Mouse (Mus musculus): ENCODE data around the gene Kif28.
"Not testable (repeated sequence)": the region's sequence is repeated elsewhere in the genome, so short reads cannot be mapped to it uniquely, and the experiment has no call there.

Kif28 gene

DNA sequence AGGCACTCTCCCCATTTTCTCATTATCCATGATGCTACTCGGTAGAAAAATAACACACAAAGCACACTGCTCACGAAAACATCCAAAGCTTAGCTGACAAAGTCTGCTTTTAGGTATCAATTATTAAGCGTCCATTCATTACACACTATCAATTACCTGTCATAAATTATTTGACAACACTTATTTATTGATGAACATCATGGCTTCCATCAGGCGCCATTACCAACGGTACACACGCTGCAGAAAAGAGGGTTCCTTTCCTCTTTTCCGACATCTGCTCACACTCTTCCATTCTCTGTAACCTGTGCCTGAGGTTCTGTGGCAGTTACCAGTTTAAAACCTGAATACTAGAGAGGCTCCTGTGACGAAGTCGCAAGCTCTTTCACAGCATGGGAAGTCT is at the start of gene Kif28:
Gene Kif28 (minus strand): TSS at position 101 of the 400 bp plus-strand sequence.
- DNase-seq (ENCODE audit: low spot score), result no peak

DNA sequence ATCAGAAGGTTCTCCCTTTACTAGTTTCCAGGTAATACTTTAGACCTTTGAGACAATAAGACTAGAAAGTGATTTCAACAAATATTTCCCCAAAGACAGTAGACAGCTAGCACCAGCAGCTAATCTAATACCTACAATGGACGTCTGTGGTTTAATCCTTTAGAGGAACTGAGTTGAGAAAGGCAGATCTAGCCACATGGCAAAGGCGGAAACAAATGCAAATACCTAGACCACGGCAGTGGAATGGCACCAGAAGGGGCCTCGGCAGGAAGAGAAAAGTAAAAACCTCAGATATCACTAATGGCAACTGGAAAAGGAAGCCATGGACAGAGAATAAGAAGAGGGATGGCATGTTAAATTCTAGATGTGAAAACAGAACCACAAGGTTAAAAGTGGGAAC is 42.2 kb upstream of the Kif28 start:
- DNase-seq (ENCODE audit: low spot score), result no peak

DNA sequence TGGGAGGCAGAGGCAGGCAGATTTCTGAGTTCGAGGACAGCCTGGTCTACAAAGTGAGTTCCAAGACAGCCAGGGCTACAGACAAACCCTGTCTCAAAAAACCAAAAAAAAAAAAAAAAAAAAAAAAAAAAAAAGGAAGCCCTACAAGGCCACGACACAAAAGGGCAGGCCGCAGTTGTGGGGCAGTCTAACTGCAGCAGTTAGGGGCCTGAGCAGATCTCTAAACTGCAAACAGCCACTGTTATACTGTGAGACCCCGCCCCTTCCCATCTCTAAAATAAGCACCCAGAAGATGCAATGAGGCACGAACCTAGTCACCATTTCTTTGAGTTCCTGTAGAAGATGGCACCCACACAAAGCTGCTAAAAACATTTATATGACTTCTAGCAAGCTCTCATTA is 40.4 kb upstream of the Kif28 start:
- DNase-seq (ENCODE audit: low spot score), result no peak

DNA sequence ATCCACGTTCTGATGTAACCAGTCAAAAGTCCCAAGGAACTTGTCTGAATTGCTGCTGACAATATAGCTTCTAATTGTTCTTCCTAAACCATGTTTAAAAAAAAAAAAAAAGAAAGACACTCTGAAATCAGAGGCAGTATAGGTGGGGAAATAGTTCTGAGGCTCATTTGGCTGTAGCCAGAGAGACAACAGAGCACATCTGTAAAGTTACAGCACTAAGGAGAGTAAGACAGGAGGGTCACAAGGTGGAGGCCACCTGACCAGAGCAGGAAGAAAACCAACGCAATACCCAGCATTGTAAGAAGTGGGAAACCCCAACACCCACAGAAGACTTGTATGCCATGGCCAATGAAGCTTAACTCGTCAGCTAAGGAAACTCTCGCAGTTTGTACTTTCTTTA is 39.0 kb upstream of the Kif28 start:
- DNase-seq (ENCODE audit: low spot score), result no peak

DNA sequence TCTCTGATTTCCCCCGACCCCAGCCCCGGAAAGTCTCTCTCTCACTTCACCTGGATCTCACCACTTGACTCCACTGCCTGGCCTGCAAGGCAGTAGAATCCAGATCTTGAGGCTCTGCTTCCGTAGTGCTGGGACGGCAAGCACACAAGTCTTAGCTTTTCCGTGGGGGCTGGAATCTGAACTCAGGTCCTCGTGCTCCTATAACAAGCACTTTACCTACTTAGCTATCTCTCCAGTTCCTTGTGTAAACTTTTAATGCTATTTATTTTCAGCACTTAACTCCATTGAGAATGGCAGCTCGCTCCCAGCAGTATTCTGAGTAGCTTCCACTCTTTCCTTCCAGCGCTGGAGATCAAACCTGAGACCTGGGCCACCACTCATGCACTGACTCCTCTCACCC is 31.8 kb upstream of the Kif28 start:
- no peak for DNase-seq (ENCODE audit: low spot score)

DNA sequence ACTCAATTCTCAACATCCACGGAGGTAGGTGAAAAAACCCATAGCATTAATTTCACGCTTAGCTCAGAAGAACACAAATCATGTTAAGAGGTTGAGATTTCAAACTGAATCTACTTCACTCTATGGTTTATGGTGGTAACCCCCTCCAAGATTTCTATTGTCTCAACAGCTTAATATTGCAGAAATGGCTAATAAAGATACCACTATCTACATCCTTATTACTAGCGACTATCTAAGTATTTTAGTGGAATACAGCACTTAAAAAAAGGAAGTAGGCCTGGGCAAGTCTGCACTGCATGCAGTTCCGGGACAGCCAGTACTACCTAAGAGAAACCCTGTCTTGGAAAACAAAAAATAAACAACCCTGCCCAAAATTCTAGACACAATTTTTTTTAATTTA is 15.5 kb upstream of the Kif28 start:
- DNase-seq (ENCODE audit: low spot score), result no peak

DNA sequence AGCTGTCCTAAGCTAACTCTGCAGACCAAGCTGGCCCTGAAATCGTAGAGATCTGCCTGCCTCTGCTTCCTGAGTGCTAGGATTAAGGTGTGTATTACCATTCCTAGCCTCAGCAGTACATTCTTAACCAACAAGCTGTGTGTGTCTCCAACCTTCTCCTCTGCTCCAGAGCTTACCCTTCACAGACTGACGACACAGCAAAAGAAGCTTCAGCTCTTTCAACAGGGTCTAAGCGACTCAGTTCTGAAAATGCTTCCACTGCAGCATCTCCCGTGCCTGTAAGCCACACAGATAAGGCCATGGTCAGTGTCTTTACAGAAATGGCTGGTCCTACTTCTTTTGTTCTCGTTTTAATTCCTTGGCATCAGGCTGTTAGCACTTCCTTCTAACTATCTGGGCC is 15.0 kb upstream of the Kif28 start:
- no peak for DNase-seq (ENCODE audit: low spot score)

DNA sequence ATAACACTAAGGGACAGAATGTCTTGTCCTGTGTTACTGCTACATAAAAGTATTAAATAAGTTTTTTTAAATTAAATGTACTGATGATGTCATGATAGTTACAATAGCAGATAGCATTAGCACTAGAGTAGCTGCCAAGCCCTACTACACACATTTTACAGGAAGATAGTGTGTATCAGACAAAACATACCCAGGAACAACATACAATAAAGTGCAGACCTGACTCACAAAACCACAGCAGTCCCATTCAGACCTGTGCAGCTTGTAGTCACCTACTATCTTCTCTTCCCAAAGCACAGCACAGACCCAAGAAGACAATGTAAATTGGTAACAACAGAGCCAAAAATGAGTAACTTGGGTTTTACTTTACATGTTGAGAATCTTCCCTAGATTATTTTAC is 11.4 kb upstream of the Kif28 start:
- no peak for DNase-seq (ENCODE audit: low spot score)

DNA sequence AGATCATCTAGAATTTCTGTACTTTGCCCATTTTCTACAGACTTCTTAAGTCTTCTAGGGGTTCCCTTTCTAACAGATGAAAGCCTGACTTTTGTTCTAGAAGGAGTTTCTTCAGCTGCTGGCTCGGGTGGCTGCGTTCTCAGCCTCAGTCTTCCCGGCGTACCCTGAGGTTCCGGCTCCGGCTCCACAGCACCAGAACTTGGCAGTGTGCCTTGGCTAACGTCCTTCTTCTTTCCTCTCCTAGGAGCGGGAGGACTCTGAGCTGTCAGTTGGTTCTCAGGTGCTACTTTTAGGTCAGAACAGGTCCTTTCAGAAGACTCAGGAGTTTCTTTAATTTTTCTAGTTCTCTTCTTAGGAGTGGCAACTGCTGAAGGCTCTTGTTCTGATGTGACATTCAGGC is 7.9 kb upstream of the Kif28 start:
- no peak for DNase-seq (ENCODE audit: low spot score)

DNA sequence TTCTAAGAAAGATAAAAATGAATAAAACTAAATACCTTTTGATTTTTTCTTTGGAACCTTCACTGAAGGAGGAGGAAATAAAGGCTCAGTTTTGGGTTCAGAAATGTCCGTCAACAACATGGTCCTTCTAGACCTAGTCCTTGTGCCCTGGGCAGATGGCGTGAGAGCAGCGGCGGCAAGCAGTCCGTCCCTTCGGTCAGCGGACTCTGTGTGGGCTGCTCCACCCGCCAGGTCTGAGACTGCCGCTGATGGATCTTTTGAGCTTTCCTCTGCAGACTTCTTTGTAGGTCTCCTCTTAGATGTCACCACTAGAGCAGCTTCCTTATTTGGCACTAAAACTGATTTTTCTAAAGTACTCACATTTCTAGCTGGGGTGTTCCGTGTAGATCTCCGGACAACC is 7.2 kb upstream of the Kif28 start:
- no peak for DNase-seq (ENCODE audit: low spot score)

DNA sequence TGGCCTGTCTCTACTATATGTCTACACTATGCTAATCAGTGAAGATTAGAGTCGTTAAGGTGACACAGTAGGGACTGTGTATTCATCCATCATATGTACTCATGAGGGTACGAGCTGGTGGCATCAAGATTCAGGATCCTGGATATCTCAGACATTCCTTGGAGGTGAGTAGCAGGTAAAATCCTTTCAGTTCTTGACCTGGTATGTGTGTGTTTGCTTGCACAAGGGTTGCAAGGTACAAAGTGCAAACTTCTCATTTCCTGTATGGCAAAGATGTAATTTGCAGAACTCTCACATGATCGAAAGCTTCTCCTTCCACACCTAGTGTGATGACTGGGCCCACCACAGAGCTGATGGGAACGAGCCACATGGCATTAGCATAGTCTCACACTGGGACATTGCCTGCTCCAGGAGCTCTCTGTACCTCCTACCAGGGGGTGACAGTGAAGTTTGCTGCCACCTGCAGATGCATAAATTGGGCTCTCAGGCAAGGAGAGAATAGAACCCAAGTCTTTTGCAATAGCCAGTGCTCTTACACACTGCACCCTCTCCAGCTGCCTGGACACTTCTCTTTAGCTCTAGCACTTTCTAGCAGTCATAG is 1.4 kb downstream of the Kif28 start:
- no peak for DNase-seq (ENCODE audit: low spot score)

DNA sequence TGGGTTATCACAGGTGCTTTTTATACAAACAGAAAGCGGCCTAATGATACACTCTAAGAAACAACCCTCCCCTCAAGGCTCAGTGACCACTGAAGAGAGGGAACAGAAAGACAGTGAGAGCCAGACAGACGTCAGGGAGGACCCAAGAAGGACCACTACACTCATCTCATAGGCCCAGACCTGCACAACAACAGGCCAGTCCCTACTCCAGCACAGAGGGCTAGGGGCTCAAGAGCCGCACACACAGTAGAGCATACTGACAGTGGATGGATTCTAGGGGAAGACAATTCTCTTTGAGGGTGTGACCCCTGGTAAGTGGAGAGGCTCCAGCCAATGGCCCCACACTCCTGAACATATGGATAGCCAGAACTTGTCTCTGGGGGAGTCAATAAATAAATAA is 8.6 kb downstream of the Kif28 start:
- no peak for DNase-seq (ENCODE audit: low spot score)

DNA sequence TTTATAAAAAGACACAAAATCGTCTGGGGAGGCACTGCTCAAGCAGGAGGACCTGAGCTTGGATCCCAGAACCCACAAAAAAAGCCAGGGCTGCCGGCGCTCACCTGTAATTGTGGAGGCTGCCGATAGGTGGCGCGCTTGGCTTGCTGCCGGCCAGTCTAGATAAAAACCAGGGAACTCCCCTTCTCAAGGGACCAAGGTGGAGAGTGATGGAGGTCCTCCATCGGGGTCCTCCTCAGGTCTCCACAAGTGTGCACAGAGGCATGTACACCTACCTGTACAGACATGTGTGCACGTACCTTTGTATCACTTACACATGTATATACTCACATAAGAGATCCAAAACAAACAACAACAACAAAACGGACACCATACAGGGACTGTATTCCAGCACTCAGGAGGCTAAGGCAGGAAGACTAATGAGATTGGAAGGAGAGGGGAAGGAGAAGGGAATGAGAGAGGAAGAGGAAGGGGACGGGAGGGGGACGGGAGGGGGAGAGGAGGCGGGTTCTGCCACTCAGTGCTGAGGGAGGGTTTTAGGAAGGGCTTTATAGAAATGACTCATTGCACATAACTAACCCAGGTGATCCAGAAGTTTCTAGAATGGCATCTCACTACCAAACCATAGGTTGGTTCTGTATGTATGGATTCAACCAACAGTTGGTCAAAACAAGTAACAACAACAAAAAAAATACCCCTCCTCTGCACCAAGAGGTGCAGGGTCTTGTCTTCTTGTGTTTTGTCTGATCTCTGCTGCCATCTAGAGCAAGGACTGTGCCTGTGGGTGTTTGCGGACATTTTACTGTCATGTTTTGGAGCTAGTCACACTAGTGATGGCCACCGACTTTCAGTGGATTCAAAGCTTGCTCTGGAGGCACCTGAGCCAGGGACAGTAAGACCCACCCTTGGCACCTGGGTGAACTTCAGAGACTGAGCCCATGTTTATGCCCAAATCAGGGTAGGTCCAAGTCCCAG is 10.3 kb downstream of the Kif28 start:
- peak; percentile 69 for DNase-seq (ENCODE audit: low spot score)

DNA sequence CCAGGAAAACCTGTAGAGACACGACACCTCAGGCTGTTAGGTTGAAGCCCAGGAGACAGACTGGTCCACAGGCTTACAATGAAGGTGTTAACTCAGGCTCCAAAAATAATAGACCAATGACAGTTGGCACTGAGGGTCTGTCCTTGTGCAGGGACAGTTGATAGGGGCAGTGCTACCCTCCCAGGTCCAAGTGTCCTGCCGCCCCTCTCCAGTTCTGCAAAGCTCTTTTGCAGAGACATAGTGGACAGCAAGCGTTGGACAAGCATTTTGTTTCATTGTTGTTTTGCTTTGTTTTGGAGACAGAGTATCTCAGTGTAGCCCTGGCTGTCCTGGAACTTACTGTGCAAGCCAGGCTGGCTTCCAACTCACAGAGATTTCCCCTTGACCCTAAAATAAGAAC is 13.7 kb downstream of the Kif28 start:
- no peak for DNase-seq (ENCODE audit: low spot score)

DNA sequence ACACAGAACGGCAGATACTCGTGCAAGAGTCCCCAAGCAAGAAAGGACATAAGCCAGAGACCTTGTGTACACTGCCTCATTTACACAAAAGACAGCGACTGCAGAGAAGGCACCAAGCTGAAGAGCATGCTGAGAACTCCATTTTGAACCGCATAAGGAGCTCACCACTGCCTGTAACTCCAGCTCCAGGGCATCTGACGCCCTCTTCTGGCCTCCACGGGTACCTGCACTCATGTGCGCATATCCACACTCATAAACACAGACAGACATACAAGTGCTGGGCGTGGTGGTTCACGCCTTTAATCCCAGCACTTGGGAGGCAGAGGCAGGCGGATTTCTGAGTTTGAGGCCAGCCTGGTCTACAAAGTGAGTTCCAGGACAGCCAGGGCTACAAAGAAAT is 16.4 kb downstream of the Kif28 start:
- DNase-seq (ENCODE audit: low spot score), result no peak

DNA sequence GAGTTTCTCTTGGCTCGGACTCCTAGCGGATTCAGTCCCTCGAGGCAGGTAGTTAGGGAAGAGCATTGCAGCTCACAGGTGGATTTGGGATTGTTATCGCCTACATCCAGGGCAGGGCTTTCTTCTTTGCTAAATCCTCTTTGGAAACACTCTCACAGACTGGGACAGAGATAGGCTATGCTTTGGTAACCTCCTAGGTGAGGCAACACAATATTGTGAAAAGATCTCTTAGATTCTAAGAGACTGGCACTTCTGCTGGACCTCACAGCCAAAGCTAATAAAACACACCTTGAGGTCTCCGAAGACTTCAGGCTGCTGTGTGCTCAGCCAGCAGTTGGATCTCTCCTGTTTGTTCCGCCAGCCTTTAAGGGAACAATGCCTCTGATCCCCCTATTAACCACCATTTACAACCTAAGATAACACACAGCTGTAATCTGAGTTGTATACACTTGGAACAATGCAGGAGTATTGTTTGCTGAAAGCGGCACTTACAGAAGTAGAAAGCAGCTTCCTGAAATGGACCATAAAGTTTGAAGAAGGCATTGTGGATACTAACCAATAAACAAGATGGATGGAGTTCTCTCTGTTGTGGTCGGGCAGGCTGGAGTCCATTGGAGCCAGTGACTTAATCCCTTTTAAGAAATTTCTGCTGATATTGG is 22.1 kb downstream of the Kif28 start:
- no peak for DNase-seq (ENCODE audit: low spot score)

DNA sequence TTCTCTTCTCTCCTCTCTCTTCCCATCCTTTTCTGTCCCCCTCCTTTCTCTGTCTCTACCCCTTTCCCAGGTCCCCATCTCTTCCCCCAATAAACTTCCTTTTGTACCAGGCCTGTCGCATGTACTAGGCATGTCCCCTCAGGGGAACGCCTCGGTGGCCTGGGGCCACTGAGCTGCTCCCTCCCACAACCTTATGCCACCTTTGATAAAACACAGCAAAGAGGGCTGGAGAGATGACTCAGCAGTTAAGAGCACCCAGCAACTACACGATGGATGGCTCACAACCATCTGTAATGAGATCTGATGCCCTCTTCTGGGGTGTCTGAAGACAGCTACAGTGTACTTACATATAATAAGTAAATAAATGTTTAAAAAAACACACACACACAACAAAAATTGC is 29.3 kb downstream of the Kif28 start:
- no peak for DNase-seq (ENCODE audit: low spot score)

DNA sequence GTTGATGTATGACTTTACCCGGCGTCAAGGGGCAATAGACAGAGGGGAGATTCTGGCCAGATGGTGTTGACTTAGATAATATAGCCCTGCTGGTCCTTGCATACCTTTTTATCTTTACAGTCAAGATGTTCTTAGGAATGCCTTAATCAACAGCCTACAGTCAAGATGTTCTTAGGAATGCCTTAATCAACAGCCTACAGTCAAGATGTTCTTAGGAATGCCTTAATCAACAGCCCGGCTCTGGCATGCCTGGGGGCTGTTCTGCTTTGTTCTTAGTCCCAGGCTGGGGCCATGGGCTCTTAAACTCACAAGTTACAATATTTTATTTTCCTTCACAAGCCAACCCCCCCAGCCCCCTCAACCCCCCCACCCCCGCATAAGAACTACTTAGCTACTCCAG is 29.8 kb downstream of the Kif28 start:
- not testable (repeated sequence) for DNase-seq (ENCODE audit: low spot score)

DNA sequence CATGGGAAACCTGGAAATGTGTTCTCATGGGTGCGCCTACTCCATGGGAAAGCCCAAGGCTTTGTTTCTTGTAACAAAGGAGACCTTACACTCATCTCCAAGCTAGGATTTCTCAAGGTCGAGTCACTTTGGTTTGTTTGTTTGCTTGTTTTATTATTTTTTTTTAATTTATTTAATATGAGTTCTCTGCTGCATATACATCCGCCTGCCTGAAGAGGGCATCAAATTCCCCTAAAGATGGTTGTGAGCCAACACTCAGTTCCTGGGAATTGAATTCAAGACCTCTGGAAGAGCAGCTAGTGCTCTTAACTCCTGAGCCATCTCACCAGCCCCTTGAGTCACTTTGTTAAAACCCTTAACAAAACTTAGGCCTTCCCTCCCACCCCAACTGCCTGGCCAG is 31.7 kb downstream of the Kif28 start:
- DNase-seq (ENCODE audit: low spot score), result no peak

DNA sequence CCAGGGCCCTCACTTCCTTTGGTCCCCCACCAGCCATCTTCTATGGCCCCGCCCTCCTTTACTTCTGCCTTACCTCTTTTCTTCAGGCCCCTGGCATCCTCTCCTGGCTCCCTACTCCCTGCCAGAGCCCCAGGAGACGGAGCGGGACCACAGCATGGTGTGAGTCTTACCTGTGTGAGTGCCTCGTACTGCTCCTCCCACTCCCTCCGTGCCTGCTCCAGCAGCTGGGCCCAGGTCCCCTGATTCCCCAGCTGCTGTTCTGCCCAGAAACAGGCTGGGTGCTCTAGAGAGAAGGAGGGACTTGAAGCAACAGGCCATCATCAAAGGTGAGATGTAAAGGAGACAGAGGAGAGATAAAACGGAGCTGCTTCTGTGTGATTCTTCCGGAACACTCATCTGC is 32.4 kb downstream of the Kif28 start:
- no peak for DNase-seq (ENCODE audit: low spot score)

DNA sequence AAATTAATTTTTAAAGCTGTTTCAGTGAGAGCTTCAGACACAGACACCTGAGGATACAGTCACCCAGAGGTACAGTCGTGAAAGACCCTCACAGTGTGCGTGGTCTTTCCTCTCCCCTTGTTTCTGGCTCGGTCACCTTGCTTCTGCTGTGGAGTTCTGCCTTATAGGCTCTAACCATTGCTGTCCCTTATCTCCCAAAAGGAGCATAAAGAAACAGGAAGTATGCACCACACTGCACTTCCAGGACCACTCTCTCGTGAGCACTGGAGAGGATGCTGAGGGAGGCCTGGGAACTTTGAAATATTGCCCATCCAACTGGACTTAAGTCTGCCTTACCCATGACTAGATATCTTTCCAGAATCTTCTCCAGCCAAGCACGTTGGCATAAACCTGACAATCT is 34.3 kb downstream of the Kif28 start:
- DNase-seq (ENCODE audit: low spot score), result no peak

DNA sequence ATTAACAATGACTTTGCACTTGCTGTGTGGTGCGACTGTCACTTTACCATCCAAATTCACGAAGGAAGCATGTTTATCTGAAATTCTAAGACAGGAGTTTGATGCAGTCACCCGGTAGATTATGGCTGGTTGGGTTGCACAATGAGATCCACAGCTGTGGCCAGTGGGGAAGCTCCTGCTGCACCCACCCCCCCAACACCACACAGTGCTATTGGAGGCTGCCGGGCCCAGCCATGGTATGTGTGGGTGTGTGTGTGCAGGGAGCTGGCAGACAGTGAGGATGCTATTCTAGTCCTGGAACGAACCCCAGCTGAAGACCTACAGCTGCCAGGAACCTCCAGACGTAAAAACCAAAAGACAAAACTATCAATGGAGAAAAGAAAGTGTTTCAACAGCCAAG is 35.7 kb downstream of the Kif28 start:
- peak; percentile 12 for DNase-seq (ENCODE audit: low spot score)

DNA sequence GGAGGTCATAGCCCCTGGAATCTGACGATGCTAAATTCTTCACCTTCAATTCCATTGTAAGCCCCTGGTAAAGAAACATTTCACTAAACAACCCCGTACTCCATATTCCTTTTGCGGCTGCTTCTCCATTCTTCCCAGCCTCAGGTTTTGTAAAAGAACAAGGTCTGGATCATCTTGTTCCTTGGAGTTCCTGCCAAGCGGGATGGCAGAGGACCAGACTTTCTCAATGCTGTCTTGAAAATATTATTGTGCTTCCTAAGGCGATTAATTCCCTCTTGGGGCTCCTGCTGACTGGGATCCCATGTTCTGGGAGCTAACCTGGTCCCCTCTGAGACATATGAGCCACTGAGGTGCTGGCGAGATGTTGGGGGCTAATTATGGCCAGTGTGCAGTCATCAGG is 39.9 kb downstream of the Kif28 start:
- DNase-seq (ENCODE audit: low spot score), result peak; percentile 16
